Mouse (Mus musculus) Patski (cell line): Measurements from ENCODE around the gene Mamdc2. TPM values are rescaled to one million over a fixed set of nuclear protein-coding genes. Genes with fewer than 3 reads are reported as not detected.

Experiments
- ATAC-seq: fragments of 100-300 bp; one replicate; pipeline ENCODE4 v1.8.0; 2021
- CTCF ChIA-PET: fragments of 350-600 bp; sonication (Branson Sonifier 250); formaldehyde crosslinking; loops from one replicate; lab custom pipeline; 2022; ENCODE audit warnings: inconsistent platforms; lab: Charles Lee
- POLR2A ChIA-PET: fragments of 350-600 bp; sonication (Branson Sonifier 250); formaldehyde crosslinking; loops from one replicate; lab custom pipeline; 2022; ENCODE audit warnings: antibody characterized with exemption, inconsistent platforms; lab: Charles Lee
- DNase-seq: peaks from one replicate; pipeline ENCODE4 v3.0.0-alpha.2; 2011; ENCODE audit warnings: low read depth, low spot score
- H3K27me3 ChIP-seq: fragments of 371-371 bp; one replicate; pipeline ENCODE4 v1.5.1; 2021
- CTCF ChIP-seq: fragments of 100-300 bp; IDR thresholded peaks from one replicate; pipeline ENCODE4 v1.5.1; 2021
- in situ Hi-C: fragments of 300-500 bp; cut with MboI; formaldehyde crosslinking; loops from 3 replicates; pipeline ENCODE4 v1.11.1; 2018; ENCODE audit warnings: low pct_unique_long_range_greater_than_20kb, mixed read lengths
- polyA plus RNA-seq: library from polyadenylated mRNA; unstranded; gene quantifications from one replicate; pipeline ENCODE4 v1.2.3, GENCODE M21; 2021

Gene Mamdc2
- polyA plus RNA-seq, 1 experiment from 2014 or later = not detected

GRCm38 (mm10) chr19:23274054-23274724 is 174.1 kb downstream of the Mamdc2 start:
- ChIA-PET POLR2A (no interaction called here), CTCF (no interaction called here)
- in situ Hi-C loops = loop anchor here (25.0 kb wide), 1 partner anchor 1462 kb away; no protein-coding TSS in a partner anchor
- DNase-seq (no peak), ATAC-seq (no peak)
- peaks cover 6% of the 10 kb centered on the region for H3K27me3 ChIP-seq
- no peak for TF ChIP-seq CTCF

- POLR2A ChIA-PET = no interaction called here
- TF ChIP-seq CTCF = no peak
- peaks cover 3% of the 10 kb centered on the region for H3K27me3 ChIP-seq
- in situ Hi-C loops = loop anchor here (25.0 kb wide), 1 partner anchor 1461 kb away; no protein-coding TSS in a partner anchor
- ATAC-seq (peak; percentile 94), DNase-seq (no peak)
- CTCF ChIA-PET = no interaction called here
These were observed 174.7 kb downstream of the Mamdc2 start, which contains the start of gene Smc5 for GRCm38 (mm10) chr19:23273355-23274053. TSS of gene Smc5 (minus strand) at chr19:23273897.

- no peak for TF ChIP-seq CTCF
- CTCF ChIA-PET = no interaction called here
- ATAC-seq = no peak
- H3K27me3 ChIP-seq = no peaks in the 10 kb centered on the region
- POLR2A ChIA-PET = no interaction called here
- in situ Hi-C loops = loop anchor here (25.0 kb wide), 1 partner anchor 1444 kb away; no protein-coding TSS in a partner anchor
- no peak for DNase-seq
These were observed 191.5 kb downstream of the Mamdc2 start for GRCm38 (mm10) chr19:23256771-23257170.

Other genes with a start within 250 kb of the Mamdc2 start
- gene Smc5, start 174.5 kb downstream of the Mamdc2 start, polyA plus RNA-seq = 39.9 TPM
- not detected for gene 1700028P14Rik, start 204.4 kb upstream of the Mamdc2 start, polyA plus RNA-seq
- gene Ptar1, start 239.0 kb upstream of the Mamdc2 start, polyA plus RNA-seq = 8.4 TPM